Mouse (Mus musculus) liver, embryonic 14.5 days (tissue): ENCODE results near the gene Megf11. TPM values are rescaled to one million over a fixed set of nuclear protein-coding genes. Genes with fewer than 3 reads are reported as not detected.

Experiments
- ATAC-seq: fragments of 200-750 bp; cut with Nextera tagmentation; 2 replicates; pipeline ENCODE4 v1.8.0; 2017; ENCODE audit warnings: moderate number of reproducible peaks, mild to moderate bottlenecking, moderate library complexity; ENCODE audit not compliant: insufficient read depth
- DNase-seq, 3 experiments: peaks; one replicate each; pipeline ENCODE4 v3.0.0-alpha.2; 2012 to 2013; ENCODE audit warnings: low read depth in 3 of 3, low spot score in 3 of 3
- H3K27ac ChIP-seq: fragments of 300-500 bp; sonication (generic); 2 replicates; pipeline ENCODE4 v1.5.1; 2014; ENCODE audit warnings: moderate library complexity, mild to moderate bottlenecking, control low read depth, inconsistent platforms
- H3K27me3 ChIP-seq: fragments of 300-500 bp; sonication (generic); 2 replicates; pipeline ENCODE4 v1.6.1; 2014; ENCODE audit warnings: mild to moderate bottlenecking, low read length, moderate library complexity; ENCODE audit not compliant: control insufficient read depth, insufficient read depth
- H3K36me3 ChIP-seq: fragments of 300-500 bp; sonication (generic); replicated peaks from 2 replicates; pipeline ENCODE4 v1.6.1; 2014; ENCODE audit warnings: low read depth; ENCODE audit not compliant: control insufficient read depth, insufficient read depth
- H3K4me1 ChIP-seq, 2 experiments: fragments of 200-500 bp in 1 of 2; fragments of 300-500 bp in 1 of 2; sonication (generic) in 1 of 2; replicated peaks; 2 replicates each; pipeline ENCODE4 v1.6.1; 2012 to 2014; ENCODE audit warnings: antibody characterized with exemption in 1 of 2, inconsistent platforms in 1 of 2, low read length in 1 of 2; ENCODE audit not compliant: control insufficient read depth in 2 of 2, insufficient read depth in 2 of 2
- H3K4me2 ChIP-seq: fragments of 300-500 bp; sonication (generic); 2 replicates; pipeline ENCODE4 v1.6.1; 2014; ENCODE audit warnings: low read depth, mild to moderate bottlenecking, control low read depth, moderate library complexity
- H3K4me3 ChIP-seq, 2 experiments: fragments of 200-500 bp in 1 of 2; fragments of 300-500 bp in 1 of 2; sonication (generic) in 1 of 2; 2 replicates each; pipeline ENCODE4 v1.5.1; 2012 to 2014; ENCODE audit warnings: low read depth in 2 of 2, low read length in 2 of 2, mild to moderate bottlenecking in 2 of 2, control low read depth in 1 of 2, inconsistent platforms in 1 of 2, moderate library complexity in 1 of 2; ENCODE audit not compliant: insufficient read depth in 1 of 2
- H3K9ac ChIP-seq: fragments of 300-500 bp; sonication (generic); replicated peaks from 2 replicates; pipeline ENCODE4 v1.6.1; 2014; ENCODE audit warnings: mild to moderate bottlenecking, control low read depth, moderate library complexity
- H3K9me3 ChIP-seq: fragments of 300-500 bp; sonication (generic); 2 replicates; pipeline ENCODE4 v1.6.1; 2016; ENCODE audit warnings: low read length, mixed read lengths; ENCODE audit not compliant: control insufficient read depth
- CTCF ChIP-seq: IDR thresholded peaks from 2 replicates; pipeline ENCODE4 v1.5.1; 2016; ENCODE audit warnings: antibody characterized with exemption, low read depth, control low read depth
- EP300 ChIP-seq: IDR thresholded peaks from 2 replicates; pipeline ENCODE4 v1.6.1; 2016; ENCODE audit warnings: antibody characterized with exemption, low read depth
- WGBS: fragments of 180-500 bp; shearing (Covaris S2); extraction: QIAGEN DNeasy Blood & Tissue Kit; methylation state at CpG from one replicate; pipeline ENCODE4 v1.1.7; 2014; ENCODE audit not compliant: insufficient replicate concordance; 5-methylcytosine and 5-hydroxymethylcytosine counted together
- polyA plus RNA-seq, 2 experiments: library from polyadenylated mRNA; depleted of rRNA in 1 of 2; stranded (reverse) in 1 of 2; unstranded in 1 of 2; fragments of >200 nt; fragmentation: Nextera tagmentation in 1 of 2; extraction: Ambion mirVana in 1 of 2; gene quantifications; 2 replicates each; pipeline versions ENCODE4 v1.2.1 to v1.2.3; 2012 to 2014

The Megf11 gene
- polyA plus RNA-seq, 2 experiments: 0.18 to 0.28 TPM

DNA sequence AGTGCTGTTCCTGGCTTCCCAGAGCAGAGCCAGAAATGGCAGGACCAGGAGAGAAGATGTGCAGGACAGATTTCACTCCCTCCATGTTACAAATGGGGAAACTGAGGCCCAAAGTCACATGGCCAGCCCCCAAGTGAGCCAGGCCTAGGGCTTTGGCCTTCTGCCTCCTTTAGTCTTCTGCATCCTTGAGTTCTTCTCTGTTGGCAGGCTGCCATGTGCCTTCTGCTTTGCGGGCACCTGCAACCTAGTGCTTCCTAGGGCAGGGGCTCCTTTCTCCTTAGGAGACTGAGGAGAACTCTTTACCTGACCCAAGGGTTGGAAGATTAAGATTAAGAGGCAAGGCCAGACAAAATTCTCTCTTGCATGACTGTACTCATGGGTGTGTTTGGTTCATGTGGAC, 193.9 kb downstream of the Megf11 start:
- ATAC-seq (no peak), DNase-seq (no peak)
- H3K36me3 ChIP-seq: no peaks in the 10 kb centered on the region
- no peaks in the 10 kb centered on the region for H3K9me3 ChIP-seq
- H3K27ac ChIP-seq: no peak overlapping the region
- H3K4me1 ChIP-seq: peaks cover 7 to 17% of the 10 kb centered on the region in 2 experiments
- H3K4me3 ChIP-seq: no peak overlapping the region
- H3K27me3 ChIP-seq: no peaks in the 10 kb centered on the region
- WGBS: 78% methylated on average over 1 of the region's 1 CpGs
- no peak for TF ChIP-seq EP300
- no peak for TF ChIP-seq CTCF
- no peak overlapping the region for H3K4me2 ChIP-seq
- H3K9ac ChIP-seq: no peak overlapping the region

DNA sequence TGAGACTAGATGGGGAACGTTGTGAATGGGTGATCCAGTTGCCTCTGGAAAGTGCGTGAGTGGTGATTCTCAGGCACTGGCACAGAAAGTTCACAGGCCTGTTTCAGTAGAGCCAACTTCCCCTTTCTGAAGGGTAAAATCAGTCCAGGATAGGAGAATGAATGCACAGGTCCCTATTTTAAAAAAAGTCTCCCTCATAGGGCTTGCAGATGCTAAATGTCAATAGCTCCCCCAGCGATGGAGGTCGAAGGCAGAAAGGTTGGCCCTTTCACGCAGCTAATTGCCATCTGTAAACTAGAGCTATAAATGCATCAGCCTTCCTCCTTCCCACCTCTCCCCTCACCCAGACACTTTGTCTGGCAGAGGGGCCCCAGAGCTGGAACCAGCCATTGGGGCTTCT, 200.9 kb downstream of the Megf11 start:
- no peak overlapping the region for H3K4me2 ChIP-seq
- H3K27me3 ChIP-seq: no peaks in the 10 kb centered on the region
- no peak overlapping the region for H3K9ac ChIP-seq
- H3K36me3 ChIP-seq: no peaks in the 10 kb centered on the region
- H3K4me3 ChIP-seq: no peak overlapping the region
- TF ChIP-seq EP300 (no peak), CTCF (no peak)
- H3K4me1 ChIP-seq: peaks cover 28 to 36% of the 10 kb centered on the region in 2 experiments
- ATAC-seq: no peak
- 46% methylated on average over 5 of the region's 5 CpGs for WGBS
- H3K9me3 ChIP-seq: no peaks in the 10 kb centered on the region
- H3K27ac ChIP-seq: no peak overlapping the region
- DNase-seq: no peak

- TF ChIP-seq EP300 (no peak), CTCF (no peak)
Measured at GRCm38 (mm10) chr9:64587991-64588390, 202.6 kb downstream of the Megf11 start.

GRCm38 (mm10) chr9:64590634-64591041, 205.2 kb downstream of the Megf11 start:
- H3K4me2 ChIP-seq: peak overlapping the region; percentile 71
- no peaks in the 10 kb centered on the region for H3K36me3 ChIP-seq
- 1% methylated on average over 5 of the region's 5 CpGs for WGBS
- peaks cover 38 to 49% of the 10 kb centered on the region in 2 experiments for H3K4me1 ChIP-seq
- H3K4me3 ChIP-seq: peak overlapping the region in 1 of 2 experiments; percentile 12; a peak in 1 of 4 replicates
- H3K27me3 ChIP-seq: no peaks in the 10 kb centered on the region
- no peaks in the 10 kb centered on the region for H3K9me3 ChIP-seq
- ATAC-seq: peak; percentile 98
- peak overlapping the region; percentile 60 for H3K9ac ChIP-seq
- H3K27ac ChIP-seq: peak overlapping the region; percentile 90
- DNase-seq: peak; percentile 90 to 93 (median 91)
- peak; percentile 96 for TF ChIP-seq EP300
- TF ChIP-seq CTCF: no peak

More at GRCm38 (mm10) chr9:64587991-64588390, 202.6 kb downstream of the Megf11 start:
- Histone ChIP-seq H3K27ac (peak overlapping the region; percentile 50), H3K27me3 (no peaks in the 10 kb centered on the region), H3K4me3 (no peak overlapping the region), H3K9ac (no peak overlapping the region), H3K4me1 (peaks cover 38 to 49% of the 10 kb centered on the region in 2 experiments), H3K9me3 (no peaks in the 10 kb centered on the region), H3K36me3 (no peaks in the 10 kb centered on the region), H3K4me2 (no peak overlapping the region)
- WGBS: 88% methylated on average over 7 of the region's 7 CpGs
- DNase-seq (no peak), ATAC-seq (no peak)

- no peaks in the 10 kb centered on the region for H3K27me3 ChIP-seq
- no peak overlapping the region for H3K4me2 ChIP-seq
- H3K9me3 ChIP-seq: no peaks in the 10 kb centered on the region
- H3K27ac ChIP-seq: peak overlapping the region; percentile 90
- H3K36me3 ChIP-seq: no peaks in the 10 kb centered on the region
- no peak overlapping the region for H3K4me3 ChIP-seq
- H3K4me1 ChIP-seq: peaks cover 38 to 49% of the 10 kb centered on the region in 2 experiments
- peak overlapping the region; percentile 60 for H3K9ac ChIP-seq
- ATAC-seq (peak; percentile 53), DNase-seq (peak; percentile 60 to 64 (median 61))
- no peak for TF ChIP-seq EP300
- TF ChIP-seq CTCF: peak; percentile 89
- WGBS: 74% methylated on average over 1 of the region's 1 CpGs
Measured at GRCm38 (mm10) chr9:64591436-64591835, 206.0 kb downstream of the Megf11 start.
